Mouse (Mus musculus) 416B (cell line): Measurements from ENCODE around the gene Rhox4b.
"Not testable (repeated sequence)": the region's sequence is repeated elsewhere in the genome, so short reads cannot be mapped to it uniquely, and the experiment has no call there.

ENCODE experiments used
- DNase-seq: peaks from one replicate; pipeline ENCODE4 v3.0.0; 2011; ENCODE audit warnings: low read depth

The Rhox4b gene

GRCm38 (mm10) chrX:37432194-37432593, at the start of gene Rhox4b:
TSS of gene Rhox4b (plus strand) at chrX:37432494.
- not testable (repeated sequence) for DNase-seq

DNA sequence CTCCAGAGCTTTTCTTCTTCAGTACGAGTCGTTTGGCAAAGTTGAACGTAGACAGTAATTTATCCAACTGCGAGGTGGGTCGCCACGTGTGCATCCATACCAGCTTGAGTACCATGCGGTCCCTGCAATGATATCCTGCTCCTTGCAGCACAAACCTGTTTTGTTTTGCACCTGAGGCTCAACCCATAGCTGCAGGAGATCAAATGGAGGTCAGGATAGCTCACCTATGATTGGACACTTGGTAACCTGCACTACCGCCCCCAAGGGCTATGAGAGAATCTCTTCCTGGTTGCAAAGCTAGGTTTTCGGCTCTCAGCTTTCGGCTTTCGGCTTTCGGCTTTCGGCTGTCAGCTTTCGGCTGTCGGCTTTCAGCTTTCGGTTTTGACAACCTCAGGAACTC, 41.7 kb upstream of the Rhox4b start, which contains the start of gene Rhox4a2:
Rhox4a2 (plus strand) TSS at position 301 of the 400 bp plus-strand sequence.
- DNase-seq = not testable (repeated sequence)

- not testable (repeated sequence) for DNase-seq
Measured at GRCm38 (mm10) chrX:37411767-37412166, 20.5 kb upstream of the Rhox4b start, which contains the start of gene Rhox2b. TSS of gene Rhox2b (plus strand) at chrX:37412067.

DNA sequence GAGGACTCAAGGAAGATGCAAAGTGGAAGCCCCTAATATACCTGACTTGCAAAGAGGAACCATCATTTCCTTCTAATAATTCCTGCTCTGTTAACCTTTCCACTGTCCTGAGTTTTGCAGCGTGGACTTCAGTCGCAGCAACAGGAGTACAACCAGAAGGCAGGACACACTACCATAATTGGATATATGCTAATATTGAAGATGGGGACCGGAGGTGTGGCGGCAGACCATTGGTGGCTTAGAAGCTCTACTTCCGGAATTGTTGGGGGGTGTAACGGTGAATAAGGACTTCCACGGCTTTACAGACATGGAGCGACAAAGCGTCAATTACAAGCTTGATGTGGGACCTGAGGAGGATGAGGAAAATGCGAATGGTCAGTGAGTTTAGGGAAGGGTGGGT, 21.1 kb downstream of the Rhox4b start, which contains the start of gene Rhox2c:
Rhox2c (plus strand) TSS at position 301 of the 400 bp plus-strand sequence.
- DNase-seq = not testable (repeated sequence)

- not testable (repeated sequence) for DNase-seq
Measured at GRCm38 (mm10) chrX:37458285-37458684, 26.0 kb downstream of the Rhox4b start, which contains the start of gene Rhox3c. TSS of gene Rhox3c (plus strand) at chrX:37458585.

DNA sequence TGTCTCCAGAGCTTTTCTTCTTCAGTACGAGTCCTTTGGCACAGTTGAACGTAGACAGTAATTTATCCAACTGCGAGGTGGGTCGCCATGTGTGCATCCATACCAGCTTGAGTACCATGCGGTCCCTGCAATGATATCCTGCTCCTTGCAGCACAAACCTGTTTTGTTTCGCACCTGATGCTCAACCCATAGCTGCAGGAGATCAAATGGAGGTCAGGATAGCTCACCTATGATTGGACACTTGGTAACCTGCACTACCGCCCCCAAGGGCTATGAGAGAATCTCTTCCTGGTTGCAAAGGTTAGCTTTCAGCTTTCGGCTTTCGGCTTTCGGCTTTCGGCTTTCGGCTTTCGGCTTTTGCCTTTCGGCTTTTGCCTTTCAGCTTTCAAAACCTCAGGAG, 47.7 kb downstream of the Rhox4b start, which contains the start of gene Rhox4c:
Rhox4c (plus strand) TSS at position 301 of the 400 bp plus-strand sequence.
- DNase-seq = not testable (repeated sequence)
